Mouse (Mus musculus): ENCODE measurements around the gene Mylk2.

DNA sequence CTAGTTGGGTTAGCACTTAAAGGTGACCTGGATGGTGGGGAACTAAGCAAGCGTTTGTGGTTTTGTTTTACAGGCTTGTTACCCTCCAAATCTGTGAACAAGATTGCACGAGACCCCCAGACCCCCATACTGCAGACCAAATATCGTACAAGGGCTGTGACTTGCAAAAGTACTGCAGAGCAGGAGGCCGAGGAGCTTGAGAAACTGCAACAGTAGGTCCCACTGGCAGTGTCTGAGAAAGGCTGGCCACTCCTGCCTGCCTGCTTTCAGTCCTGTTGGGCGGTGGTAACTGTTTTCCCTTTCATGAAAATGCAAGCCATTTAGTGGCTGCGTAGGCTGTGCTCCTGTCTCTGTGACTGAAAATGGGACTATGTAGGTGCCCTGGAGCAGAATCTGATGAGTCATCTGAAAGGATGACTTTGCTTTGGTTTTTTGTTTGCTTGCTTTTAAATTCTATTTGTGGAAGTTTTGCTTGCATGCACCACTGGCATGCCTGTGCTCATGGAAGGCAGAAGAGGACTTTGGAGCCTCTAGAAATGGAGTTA, 27.0 kb upstream of the Mylk2 start:
- TF ChIP-seq CTCF (IDR thresholded peaks at IDR 0.05; ENCODE audit: low read depth, low read length) (no peak), EP300 (IDR thresholded peaks at IDR 0.05; ENCODE audit: insufficient read depth, low read depth, low read length) (no peak), POLR2A (IDR thresholded peaks at IDR 0.05; ENCODE audit: insufficient read depth, low read length) (no peak)

Data from ES-Bruce4 (cell line).